Mouse (Mus musculus) urinary bladder, postnatal 4 days (tissue): ENCODE results near the gene Ncoa5.

Source experiments
- DNase-seq, 2 experiments: peaks; one replicate each; pipeline ENCODE4 v3.0.0; 2021 to 2022; ENCODE audit warnings: low spot score in 2 of 2

The Ncoa5 gene

DNA sequence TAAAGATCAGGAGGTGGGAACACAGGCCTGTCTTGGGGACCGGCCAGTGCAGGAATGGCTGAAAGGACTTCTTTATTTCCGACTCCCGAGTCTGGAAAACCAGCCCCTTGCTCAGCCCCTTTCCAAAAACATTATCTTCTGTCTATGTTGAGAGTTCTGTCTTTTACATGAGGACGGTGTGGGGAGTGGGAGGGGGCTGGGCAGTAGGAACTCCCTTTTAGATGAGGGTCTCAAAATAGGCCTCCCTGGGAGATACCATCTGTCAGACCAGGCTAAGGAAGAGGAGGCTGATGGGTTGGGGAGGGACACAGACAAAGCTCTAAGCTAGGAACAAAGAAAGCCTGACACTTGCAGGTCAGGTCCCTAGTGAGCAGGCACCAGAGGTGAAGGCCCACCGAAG lies 14.4 kb upstream of the Ncoa5 start:
- no peak for DNase-seq

DNA sequence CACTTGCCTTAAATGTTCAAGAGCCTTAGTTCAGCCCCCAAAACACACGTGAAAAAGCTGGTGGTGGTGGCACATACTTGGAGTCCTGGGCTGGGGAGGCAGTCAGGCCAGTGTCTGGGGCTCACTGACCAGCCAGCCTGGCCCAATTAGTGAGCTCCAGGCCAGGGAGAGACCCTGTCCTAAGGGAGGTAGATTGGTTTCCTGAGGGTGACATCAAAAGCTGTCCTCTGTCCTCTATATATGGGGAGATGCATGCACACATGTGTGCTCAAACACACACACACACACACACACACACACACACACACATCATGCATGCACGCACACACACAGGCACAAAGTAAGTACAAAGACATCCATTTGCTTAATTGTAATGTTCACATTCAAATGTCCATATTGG lies 9.1 kb upstream of the Ncoa5 start:
- DNase-seq = no peak

DNA sequence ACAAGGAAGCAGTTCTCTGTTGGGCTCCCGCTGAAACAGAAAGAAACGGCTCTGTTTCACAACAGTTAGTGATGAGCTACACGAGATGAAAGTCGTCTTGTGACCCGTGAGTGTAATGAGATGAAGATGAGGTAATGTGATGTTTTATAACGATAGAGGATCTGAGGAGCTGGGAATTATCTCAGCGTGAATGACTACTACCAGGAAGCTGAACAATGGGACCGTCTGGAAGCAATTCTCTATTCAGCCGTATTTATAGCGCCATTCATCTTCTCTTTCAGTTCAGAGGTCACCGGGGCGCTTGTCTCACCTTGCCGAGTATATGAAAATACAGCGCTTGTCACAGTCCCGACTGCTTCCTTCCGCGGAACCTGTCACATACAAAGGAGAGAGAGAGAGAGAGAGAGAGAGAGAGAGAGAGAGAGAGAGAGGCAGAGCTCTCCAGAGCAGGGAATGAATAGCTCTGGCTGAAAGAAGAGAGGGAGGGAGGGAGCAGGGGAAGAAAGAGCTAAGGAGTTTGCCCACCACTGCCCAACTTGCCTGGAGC lies 8.5 kb upstream of the Ncoa5 start:
- DNase-seq = no peak

DNA sequence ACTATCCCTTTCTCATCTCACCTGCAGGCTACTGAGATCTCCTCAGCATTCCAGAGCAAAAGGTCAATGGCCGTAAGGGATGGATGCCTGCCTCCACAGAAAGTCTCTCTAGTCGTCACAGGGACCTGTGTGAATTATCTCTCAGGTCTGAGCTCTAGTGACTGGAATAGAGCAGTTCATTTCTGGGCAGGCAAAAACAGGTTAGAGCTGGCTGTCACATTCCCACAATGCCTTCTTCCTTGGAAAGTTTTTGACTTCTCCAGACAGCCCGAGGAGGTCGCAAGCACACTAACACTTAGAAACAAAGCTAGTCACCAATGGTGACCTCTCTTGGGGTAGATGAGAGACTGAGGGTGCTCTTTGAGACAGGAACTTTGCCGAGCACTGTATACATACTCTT lies 7.5 kb upstream of the Ncoa5 start:
- DNase-seq = no peak

DNA sequence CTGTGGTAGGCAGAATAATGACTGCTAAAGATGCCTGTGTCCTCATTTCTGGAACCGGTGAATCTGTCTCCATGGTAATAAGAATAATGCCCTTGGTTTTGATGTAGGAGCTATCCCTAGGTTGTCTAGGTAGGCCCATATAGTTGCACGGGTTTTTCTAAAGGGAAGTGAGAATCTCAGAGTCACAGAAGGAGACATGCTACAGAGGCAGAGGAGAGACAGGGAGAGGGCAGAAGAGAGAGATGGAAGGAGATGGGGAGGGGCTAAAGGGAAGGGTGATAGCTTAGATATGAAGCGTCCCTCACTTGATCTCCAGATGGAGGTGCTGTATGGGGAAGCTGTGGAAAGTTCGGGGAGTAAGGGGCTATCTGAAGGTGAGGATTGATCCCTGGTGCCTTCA lies 2.7 kb upstream of the Ncoa5 start:
- DNase-seq = no peak

DNA sequence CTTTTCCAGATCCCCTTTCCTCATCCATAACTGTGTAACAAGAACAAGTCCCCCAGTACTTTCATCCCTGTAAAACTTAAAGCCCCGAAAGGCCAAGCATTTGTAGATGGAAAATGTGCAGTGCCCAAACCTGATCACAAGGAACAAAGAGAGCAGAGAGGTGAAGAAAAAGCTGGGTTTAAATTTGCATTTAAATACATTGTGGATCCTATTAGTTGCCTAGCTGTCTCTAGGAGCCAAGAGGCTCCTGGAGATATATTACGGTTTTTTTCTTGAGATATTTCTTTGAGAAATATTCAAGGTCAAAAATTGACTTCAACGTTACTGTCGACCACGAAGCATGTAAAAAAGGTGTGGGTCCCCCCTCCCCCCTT lies 378 bp upstream of the Ncoa5 start:
- no peak for DNase-seq

DNA sequence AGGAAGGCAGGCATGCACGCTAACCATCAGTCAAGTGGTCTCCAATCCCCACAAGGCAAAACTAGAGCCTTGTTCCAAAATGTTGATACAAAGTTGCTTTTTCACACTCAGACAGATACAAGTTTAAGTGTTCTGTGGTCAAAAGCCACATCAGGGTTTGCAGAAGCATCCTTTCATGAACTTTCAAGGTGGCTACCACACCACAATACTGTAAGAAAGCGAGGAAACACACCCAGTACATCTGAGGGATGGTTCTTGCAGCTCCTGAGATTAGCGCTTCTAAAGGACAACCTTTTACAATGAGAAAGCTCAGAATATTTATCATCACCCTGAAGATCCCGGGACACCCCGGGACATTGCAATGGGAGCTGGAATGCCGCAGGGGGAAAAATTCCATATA lies 1.4 kb downstream of the Ncoa5 start:
- no peak for DNase-seq

DNA sequence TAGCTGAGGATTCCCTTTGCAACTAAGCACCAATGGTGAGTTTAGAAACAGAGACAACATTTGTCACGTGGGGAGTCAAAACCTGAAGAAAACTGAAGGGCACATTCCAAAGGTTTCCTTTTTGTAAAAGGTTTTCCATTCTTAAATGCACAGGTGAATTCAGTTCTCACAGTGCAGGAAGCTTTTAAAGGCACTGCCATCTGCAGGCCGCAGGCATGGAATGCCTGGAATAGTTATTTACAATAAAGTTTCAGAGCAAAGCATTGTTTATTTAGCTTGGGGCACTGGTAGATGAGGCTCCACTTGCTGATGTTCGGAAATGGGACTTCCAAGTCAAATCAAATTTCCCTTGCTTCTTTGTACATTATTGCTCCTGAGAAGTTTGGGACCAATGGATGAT lies 2.1 kb downstream of the Ncoa5 start:
- DNase-seq = no peak

DNA sequence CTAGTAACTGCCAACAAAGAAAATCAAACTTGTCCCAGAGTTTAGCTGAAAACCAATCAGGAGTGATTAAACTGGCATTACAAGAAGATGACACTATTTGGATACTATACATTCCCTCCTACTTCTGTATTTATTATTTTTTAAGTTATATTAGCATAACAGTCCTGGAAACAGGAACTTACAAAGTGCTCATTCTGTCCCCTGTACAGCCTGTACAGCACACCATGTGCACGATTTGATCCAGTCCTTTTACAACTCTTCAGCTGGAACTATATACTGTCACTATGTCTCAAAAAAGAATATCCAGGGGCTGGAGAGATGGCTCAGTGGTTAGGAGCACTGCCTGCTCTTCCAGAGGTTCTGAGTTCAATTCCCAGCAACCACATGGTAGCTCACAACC lies 7.5 kb downstream of the Ncoa5 start:
- DNase-seq = no peak

DNA sequence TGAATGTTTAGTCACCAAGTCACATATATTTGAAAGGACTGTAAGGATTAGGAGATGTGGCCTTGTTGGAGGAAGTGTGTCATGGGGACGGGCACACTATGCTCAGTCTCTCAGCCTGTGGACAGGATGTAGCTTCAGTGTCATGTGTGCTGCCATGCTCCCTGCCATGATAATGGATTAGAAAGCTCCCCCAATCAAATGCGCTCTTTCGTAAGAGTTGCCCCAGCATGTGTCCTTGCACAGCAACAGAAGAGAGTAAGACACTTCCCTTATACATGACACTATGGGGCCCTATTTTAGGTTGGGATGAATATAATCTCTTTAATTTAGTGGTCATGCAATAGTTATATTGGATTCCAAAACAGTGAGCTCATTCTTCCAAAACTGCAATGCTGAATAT lies 14.2 kb downstream of the Ncoa5 start:
- DNase-seq = no peak

DNA sequence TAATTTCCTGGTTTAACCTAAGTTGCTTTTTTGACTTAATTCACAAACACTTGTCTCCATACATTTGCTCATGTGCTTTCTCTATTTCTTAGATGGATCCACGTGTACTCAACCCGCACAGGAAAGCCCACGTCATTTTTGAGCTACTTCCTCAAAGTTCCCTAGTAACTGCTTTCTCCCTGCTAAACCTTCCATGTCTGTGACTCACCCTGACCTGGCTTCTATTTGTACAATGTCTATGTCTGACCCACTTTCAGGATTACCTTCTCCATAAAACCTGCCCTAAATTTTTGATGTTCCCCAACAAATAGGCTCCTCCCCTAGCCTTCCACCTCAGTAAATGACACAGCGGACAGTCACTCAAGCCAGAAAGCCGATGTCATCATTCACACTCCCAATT lies 19.7 kb downstream of the Ncoa5 start:
- DNase-seq = no peak

DNA sequence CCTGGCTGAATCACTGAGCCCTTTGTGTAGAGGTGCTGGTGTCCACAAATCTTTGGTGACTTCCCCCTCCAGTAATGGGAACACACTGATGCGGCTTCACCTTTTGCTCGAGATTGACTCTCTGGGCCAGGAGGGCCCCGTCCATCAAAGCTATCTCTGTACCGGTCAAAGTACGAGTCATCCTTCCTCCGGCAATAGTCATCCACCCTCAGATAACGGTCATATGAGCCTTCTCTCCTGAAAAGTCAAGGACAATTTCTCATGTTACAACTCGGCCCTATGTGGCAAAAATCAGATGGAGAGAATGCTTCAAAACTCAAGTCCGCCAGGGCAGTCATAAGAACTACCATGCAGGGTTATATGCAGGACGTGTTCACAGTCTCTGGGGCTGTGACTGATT lies 24.3 kb downstream of the Ncoa5 start:
- no peak for DNase-seq

DNA sequence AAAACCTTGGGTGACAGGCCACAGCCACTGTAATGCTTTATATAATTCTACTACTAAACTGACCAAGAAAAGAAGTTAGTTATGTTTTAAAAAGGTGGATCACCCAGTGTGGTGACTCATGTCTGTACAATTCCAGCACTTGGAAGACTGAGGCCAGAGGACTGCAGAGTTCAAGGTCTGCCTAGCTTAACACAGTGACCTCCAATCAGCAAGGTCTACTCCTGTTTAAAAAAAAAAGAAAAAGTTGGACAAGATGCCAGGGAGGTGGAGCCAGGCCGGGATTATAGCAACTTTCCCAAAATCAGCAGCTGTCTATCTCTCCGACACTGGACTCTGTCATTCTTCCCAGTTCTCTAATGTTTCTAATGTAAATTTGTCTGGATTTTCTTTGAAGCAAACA lies 25.1 kb downstream of the Ncoa5 start:
- DNase-seq = no peak

DNA sequence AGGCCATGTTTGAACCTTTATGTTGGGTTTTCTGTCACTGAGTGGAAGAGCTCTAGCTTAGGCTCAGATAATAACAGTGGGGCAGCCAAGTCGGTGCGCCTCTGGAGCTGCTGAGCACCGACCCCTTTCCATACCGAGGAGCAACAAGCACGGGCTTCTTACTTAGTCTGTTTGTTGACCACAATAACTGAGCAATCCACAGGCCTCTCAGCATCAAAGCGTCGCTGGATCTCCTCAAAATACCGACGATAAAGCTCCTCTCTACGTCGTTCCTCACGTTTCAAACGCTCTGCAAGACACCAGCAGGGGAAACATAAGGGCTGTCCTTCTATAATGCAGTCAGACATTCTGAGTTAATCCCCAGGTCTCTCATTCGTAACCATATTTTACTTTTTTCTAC lies 25.5 kb downstream of the Ncoa5 start:
- DNase-seq = no peak

DNA sequence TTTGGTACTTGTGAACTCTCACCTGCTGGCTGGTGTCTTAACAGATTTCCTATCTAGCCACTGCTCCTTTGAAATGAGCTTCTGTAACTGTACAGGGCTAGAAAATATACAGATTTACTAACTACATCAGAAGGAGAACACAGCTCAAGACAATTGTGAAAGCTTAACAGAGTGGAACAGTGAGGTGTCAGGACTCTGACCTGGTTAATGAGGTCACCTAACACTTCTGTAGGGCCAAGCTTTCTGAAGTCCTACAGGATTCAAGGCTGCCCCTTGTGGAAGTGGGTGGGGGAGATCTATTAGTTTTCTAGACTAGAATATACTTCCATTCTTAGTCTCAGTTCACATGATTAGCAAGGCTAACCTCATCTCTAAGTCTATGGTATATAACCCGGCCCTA lies 26.7 kb downstream of the Ncoa5 start:
- no peak for DNase-seq

DNA sequence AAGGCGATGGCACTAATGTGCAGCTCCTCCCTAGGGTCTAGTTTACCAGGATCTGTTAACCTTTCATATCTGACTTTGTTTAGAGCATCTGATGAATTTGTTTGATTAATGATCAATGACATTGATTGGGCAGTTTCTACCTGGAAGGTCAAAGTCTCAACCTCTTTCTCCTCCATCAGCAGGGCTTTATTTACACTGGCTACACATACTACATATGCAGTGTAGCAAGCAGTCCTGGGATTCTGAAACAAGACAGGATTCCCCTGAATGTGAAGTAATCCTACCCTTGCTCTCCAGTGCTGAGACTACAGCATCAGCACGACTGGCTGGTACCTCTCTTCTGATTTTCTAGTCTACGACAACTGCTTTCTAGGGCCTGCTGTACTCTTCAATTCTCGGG lies 27.9 kb downstream of the Ncoa5 start:
- no peak for DNase-seq

DNA sequence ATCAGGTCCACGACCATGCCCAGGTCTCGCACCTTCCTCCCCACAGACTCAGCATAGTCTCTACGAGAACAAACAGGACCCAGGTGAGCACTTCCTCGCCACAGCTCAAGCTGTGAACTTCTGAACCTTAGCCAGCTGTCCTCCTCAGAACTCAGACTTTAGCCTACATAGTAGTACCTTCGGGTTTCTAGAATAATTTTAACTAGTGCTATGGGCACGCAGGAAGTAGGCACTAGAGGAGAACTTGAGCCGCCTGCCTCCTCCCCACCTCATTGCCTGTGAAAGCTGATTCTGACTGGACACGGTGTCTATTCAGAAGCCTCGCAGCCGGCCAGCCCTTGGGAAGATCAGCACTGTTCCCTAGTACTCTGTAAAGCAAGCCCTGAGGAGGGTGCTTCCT lies 30.4 kb downstream of the Ncoa5 start:
- DNase-seq = no peak

DNA sequence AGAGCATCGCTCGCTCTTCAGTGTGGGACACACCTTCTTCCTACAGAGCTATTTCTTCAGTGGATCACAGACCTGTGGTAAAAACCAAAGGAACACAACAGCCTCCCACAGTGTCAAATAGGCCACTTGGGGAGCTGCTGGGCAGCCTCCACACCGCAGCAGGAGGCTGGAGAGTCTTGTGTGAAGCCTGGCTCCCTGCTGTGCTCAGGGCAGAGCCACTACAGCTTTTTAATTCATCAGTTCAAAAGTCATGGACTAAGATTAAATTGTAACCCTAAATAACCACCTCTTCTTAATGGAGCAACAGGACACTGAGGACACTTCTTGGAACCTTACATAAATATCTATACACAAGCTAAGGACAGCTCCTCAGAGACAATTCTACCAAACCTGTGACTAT lies 31.6 kb downstream of the Ncoa5 start:
- DNase-seq = no peak

DNA sequence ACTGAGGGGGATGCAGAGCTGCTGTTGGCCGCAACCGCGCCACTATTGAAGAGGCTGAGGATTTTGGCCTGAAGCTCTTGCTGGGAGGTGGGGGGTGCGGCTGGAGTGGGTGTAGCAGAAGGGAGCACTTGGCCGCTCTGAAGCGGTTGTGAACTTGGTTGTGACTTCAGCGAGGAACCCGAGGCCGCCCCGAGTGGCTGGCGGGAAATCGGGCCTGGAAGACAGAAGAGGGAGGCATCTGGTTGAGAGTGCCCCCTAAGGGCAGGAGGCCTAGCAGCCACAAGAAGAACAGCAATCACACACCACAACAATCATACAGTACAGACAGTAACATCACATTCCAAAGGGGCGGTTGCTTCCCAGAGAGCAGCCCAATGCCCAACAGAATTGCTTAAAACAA lies 32.7 kb downstream of the Ncoa5 start:
- no peak for DNase-seq

DNA sequence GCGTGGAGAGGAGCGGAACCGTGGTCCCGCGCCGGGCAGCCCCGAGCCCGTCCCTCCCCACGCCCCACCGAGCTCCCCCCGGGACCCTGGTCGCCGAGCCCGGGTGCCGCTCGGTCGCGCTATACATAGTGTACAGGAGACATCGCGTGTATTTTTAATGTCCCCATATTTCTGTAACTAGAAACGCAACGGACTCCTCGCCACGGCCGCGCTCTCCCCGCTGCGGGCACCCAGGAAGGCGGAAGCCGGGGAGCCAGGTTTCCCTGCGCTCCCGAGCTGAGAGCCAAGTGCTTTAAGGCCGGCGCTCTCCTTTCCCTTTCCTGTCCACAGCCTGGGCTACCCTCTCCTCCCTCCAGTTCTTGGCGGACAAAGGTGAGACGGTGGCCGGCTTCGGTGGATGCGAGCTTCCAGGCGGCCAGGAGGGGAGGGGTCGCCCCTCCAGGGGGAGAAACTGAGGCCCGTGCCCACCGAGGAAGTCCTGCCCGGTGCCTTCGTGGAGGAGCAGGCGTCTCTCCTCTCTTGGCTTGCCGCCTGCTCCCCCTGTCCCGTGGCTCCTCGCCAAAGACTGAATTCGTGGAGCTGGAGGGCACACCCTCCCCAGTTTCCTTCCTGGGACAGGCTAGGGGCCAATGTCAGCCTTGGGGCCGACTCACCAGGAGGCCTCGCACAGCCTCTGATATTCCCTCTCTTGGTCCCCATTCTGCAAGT lies 36.8 kb downstream of the Ncoa5 start:
- no peak for DNase-seq

DNA sequence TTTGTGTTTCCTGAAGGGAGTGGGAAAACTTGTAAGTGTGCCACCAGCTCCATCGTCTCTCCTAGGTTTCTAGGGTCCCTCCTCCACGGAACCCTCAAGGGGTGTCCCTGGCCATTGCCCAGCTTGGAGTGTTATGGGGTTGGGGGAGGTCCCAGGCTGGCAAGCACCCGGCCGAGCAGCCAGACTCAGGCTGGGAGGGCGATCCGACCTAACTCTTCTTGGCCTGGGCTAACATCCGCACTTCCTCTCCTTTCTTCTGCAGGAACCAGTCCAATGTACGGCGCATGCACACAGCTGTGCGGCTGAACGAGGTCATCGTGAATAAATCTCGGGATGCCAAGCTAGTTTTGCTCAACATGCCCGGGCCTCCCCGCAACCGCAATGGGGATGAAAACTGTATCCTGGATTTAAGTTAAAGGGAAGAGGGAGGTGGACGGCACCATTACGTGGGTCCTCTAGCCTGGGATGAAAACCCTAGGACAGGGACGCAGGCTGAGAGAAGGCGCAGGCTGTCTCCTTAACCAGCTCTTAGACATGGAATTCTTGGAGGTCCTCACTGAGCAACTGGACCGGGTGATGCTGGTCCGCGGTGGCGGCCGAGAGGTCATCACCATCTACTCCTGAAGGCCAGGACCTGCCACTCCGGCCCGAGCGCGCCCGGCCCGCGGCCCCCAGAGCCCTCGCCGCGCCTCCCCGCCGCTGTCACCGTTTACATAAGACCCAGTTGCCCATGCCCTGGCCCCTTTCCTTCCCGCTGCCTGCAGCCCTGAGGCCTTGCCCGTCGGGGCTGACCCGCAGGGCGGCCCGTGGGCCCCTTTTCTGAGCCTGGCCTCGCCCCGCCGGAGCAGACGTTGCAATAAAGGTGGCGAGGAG lies 37.6 kb downstream of the Ncoa5 start:
- no peak for DNase-seq

DNA sequence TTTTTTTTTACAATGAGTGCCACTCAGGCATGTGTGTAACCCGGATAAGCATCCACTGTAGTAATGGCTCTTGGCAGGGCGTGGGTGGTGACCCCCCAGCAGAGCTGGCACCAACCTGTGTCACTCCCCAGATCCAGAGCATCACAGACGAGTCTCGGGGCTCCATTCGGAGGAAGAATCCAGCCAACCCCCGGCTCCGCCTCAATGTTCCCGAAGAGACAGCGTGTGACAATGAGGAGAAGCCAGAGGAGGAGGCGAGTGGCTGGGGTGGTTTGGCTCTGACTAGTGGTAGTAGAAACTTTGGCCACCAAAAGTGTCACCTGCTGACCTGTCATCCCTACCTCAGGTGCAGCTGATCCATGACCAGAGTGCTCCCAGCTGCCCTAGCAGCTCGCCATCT lies 38.7 kb downstream of the Ncoa5 start:
- DNase-seq = no peak
